Mouse (Mus musculus) midbrain, embryonic 10.5 days (tissue): ENCODE data around the gene Lsr. TPM values are rescaled to one million over a fixed set of nuclear protein-coding genes. Genes with fewer than 3 reads are reported as not detected.
"Not testable (repeated sequence)": the region's sequence is repeated elsewhere in the genome, so short reads cannot be mapped to it uniquely, and the experiment has no call there.

ENCODE experiments used
- DNase-seq: peaks from one replicate; pipeline ENCODE4 v3.0.0-alpha.2; 2017; ENCODE audit warnings: low spot score
- H3K27ac ChIP-seq: fragments of 300-500 bp; sonication (generic); replicated peaks from 2 replicates; pipeline ENCODE4 v1.5.1; 2016; ENCODE audit warnings: mild to moderate bottlenecking
- H3K27me3 ChIP-seq: fragments of 300-500 bp; sonication (generic); 2 replicates; pipeline ENCODE4 v1.6.1; 2016; ENCODE audit warnings: low read depth, mild to moderate bottlenecking; ENCODE audit not compliant: poor library complexity, severe bottlenecking
- H3K36me3 ChIP-seq: fragments of 300-500 bp; sonication (generic); 2 replicates; pipeline ENCODE4 v1.6.1; 2016; ENCODE audit warnings: mild to moderate bottlenecking, moderate library complexity
- H3K4me1 ChIP-seq: fragments of 300-500 bp; sonication (generic); 2 replicates; pipeline ENCODE4 v1.6.1; 2016
- H3K4me3 ChIP-seq: fragments of 300-500 bp; sonication (generic); 2 replicates; pipeline ENCODE4 v1.5.1; 2016; ENCODE audit warnings: mild to moderate bottlenecking, moderate library complexity
- H3K9me3 ChIP-seq: fragments of 300-500 bp; sonication (generic); replicated peaks from 2 replicates; pipeline ENCODE4 v1.6.1; 2016; ENCODE audit warnings: mild to moderate bottlenecking
- WGBS: fragments of 180-500 bp; shearing (Covaris S2); methylation state at CpG from one replicate; pipeline ENCODE4 v1.1.7; 2016; 5-methylcytosine and 5-hydroxymethylcytosine counted together
- polyA plus RNA-seq: library from polyadenylated mRNA; unstranded; fragments of >200 nt; fragmentation: Nextera tagmentation; extraction: Ambion mirVana; gene quantifications from 2 replicates; pipeline ENCODE4 v1.2.1, GENCODE M21; 2016

Lsr gene
- polyA plus RNA-seq, 1 experiment from 2014 or later: 25.3 TPM

GRCm38 (mm10) chr7:30944706-30945105 is 28.6 kb downstream of the Lsr start:
- H3K9me3 ChIP-seq, H3K27me3 ChIP-seq, DNase-seq, H3K27ac ChIP-seq, H3K4me3 ChIP-seq, H3K4me1 ChIP-seq: not testable (repeated sequence)
- 82% methylated on average over 2 of the region's 2 CpGs for WGBS
- H3K36me3 ChIP-seq: peaks cover 39% of the 10 kb centered on the region

GRCm38 (mm10) chr7:30943909-30944635 is 29.2 kb downstream of the Lsr start, which contains the start of gene Hamp:
TSS of gene Hamp (minus strand) at chr7:30944032.
- no peaks in the 10 kb centered on the region for H3K27me3 ChIP-seq
- 74% methylated on average over 9 of the region's 9 CpGs for WGBS
- no peaks in the 10 kb centered on the region for H3K4me1 ChIP-seq
- H3K4me3 ChIP-seq: no peak within 1 kb of the TSS
- H3K27ac ChIP-seq: no peak within 1 kb of the TSS
- no peak for DNase-seq
- no peaks in the 10 kb centered on the region for H3K9me3 ChIP-seq
- H3K36me3 ChIP-seq: peaks cover 32% of the 10 kb centered on the region

- not testable (repeated sequence) for H3K4me1 ChIP-seq, H3K27me3 ChIP-seq, H3K9me3 ChIP-seq, H3K4me3 ChIP-seq, DNase-seq, H3K27ac ChIP-seq
- 68% methylated on average over 3 of the region's 3 CpGs for WGBS
- H3K36me3 ChIP-seq: peaks cover 21% of the 10 kb centered on the region
These were observed 30.9 kb downstream of the Lsr start for GRCm38 (mm10) chr7:30942365-30942764.

- WGBS: 96% methylated on average over 1 of the region's 1 CpGs
- not testable (repeated sequence) for H3K4me3 ChIP-seq, H3K4me1 ChIP-seq, H3K9me3 ChIP-seq, H3K36me3 ChIP-seq, DNase-seq, H3K27ac ChIP-seq, H3K27me3 ChIP-seq
These were observed 33.2 kb downstream of the Lsr start for GRCm38 (mm10) chr7:30940070-30940469.

- not testable (repeated sequence) for H3K27ac ChIP-seq
- 84% methylated on average over 6 of the region's 6 CpGs for WGBS
These were observed 37.7 kb downstream of the Lsr start for GRCm38 (mm10) chr7:30935422-30936099.

GRCm38 (mm10) chr7:30924581-30924980 is 48.7 kb downstream of the Lsr start, which contains the start of gene Hamp2:
TSS of gene Hamp2 (minus strand) at chr7:30924681.
- not testable (repeated sequence) for H3K9me3 ChIP-seq, H3K27ac ChIP-seq, H3K4me3 ChIP-seq, H3K36me3 ChIP-seq, DNase-seq, H3K4me1 ChIP-seq, H3K27me3 ChIP-seq
- 80% methylated on average over 2 of the region's 2 CpGs for whole genome bisulfite sequencing

More at GRCm38 (mm10) chr7:30935422-30936099, 37.7 kb downstream of the Lsr start:
- not testable (repeated sequence) for H3K4me3 ChIP-seq, H3K36me3 ChIP-seq, H3K9me3 ChIP-seq, H3K4me1 ChIP-seq, H3K27me3 ChIP-seq, DNase-seq

GRCm38 (mm10) chr7:30924071-30924470 is 49.2 kb downstream of the Lsr start:
- H3K4me1 ChIP-seq: no peaks in the 10 kb centered on the region
- H3K27ac ChIP-seq: no peak overlapping the region
- 78% methylated on average over 3 of the region's 3 CpGs for WGBS
- no peak overlapping the region for H3K4me3 ChIP-seq
- no peaks in the 10 kb centered on the region for H3K9me3 ChIP-seq
- no peaks in the 10 kb centered on the region for H3K27me3 ChIP-seq
- DNase-seq: no peak
- H3K36me3 ChIP-seq: no peaks in the 10 kb centered on the region

GRCm38 (mm10) chr7:30922490-30922889 is 50.8 kb downstream of the Lsr start:
- not testable (repeated sequence) for DNase-seq, H3K36me3 ChIP-seq, H3K4me1 ChIP-seq, H3K27ac ChIP-seq, H3K9me3 ChIP-seq, H3K4me3 ChIP-seq, H3K27me3 ChIP-seq
- WGBS: 47% methylated on average over 3 of the region's 3 CpGs

GRCm38 (mm10) chr7:30920217-30920616 is 53.0 kb downstream of the Lsr start:
- no peaks in the 10 kb centered on the region for H3K9me3 ChIP-seq
- no peak overlapping the region for H3K27ac ChIP-seq
- no peaks in the 10 kb centered on the region for H3K27me3 ChIP-seq
- no peak overlapping the region for H3K4me3 ChIP-seq
- H3K4me1 ChIP-seq: peaks cover 10% of the 10 kb centered on the region
- no peak for DNase-seq
- no peaks in the 10 kb centered on the region for H3K36me3 ChIP-seq
- 67% methylated on average over 3 of the region's 3 CpGs for WGBS

GRCm38 (mm10) chr7:30917219-30917618 is 56.0 kb downstream of the Lsr start:
- H3K4me1 ChIP-seq: peaks cover 10% of the 10 kb centered on the region
- no peaks in the 10 kb centered on the region for H3K27me3 ChIP-seq
- no peak overlapping the region for H3K4me3 ChIP-seq
- no peak overlapping the region for H3K27ac ChIP-seq
- H3K36me3 ChIP-seq: no peaks in the 10 kb centered on the region
- no peak for DNase-seq
- 55% methylated on average over 4 of the region's 4 CpGs for WGBS
- H3K9me3 ChIP-seq: no peaks in the 10 kb centered on the region

- no peaks in the 10 kb centered on the region for H3K9me3 ChIP-seq
- H3K36me3 ChIP-seq: no peaks in the 10 kb centered on the region
- WGBS: 29% methylated on average over 6 of the region's 6 CpGs
- peaks cover 10% of the 10 kb centered on the region for H3K4me1 ChIP-seq
- no peak overlapping the region for H3K4me3 ChIP-seq
- no peak for DNase-seq
- H3K27me3 ChIP-seq: no peaks in the 10 kb centered on the region
- H3K27ac ChIP-seq: no peak overlapping the region
These were observed 56.6 kb downstream of the Lsr start for GRCm38 (mm10) chr7:30916713-30917112.

GRCm38 (mm10) chr7:30914732-30915131 is 58.5 kb downstream of the Lsr start, which contains the start of gene Mag:
TSS of gene Mag (minus strand) at chr7:30914873.
- Histone ChIP-seq H3K9me3 (no peaks in the 10 kb centered on the region), H3K36me3 (no peaks in the 10 kb centered on the region), H3K4me1 (peaks cover 10% of the 10 kb centered on the region), H3K4me3 (no peak within 1 kb of the TSS), H3K27ac (no peak within 1 kb of the TSS), H3K27me3 (no peaks in the 10 kb centered on the region)
- DNase-seq: no peak
- WGBS: 69% methylated on average over 8 of the region's 8 CpGs

GRCm38 (mm10) chr7:30909773-30910172 is 63.5 kb downstream of the Lsr start:
- Histone ChIP-seq H3K4me3 (no peak overlapping the region), H3K9me3 (no peaks in the 10 kb centered on the region), H3K27ac (no peak overlapping the region), H3K27me3 (peaks cover 6% of the 10 kb centered on the region), H3K36me3 (no peaks in the 10 kb centered on the region), H3K4me1 (peaks cover 12% of the 10 kb centered on the region)
- WGBS: 79% methylated on average over 6 of the region's 6 CpGs
- no peak for DNase-seq
